Mouse (Mus musculus) left cerebral cortex, postnatal 4 days (tissue): ENCODE measurements around the gene Sigmar1. TPM values are rescaled to one million over a fixed set of nuclear protein-coding genes. Genes with fewer than 3 reads are reported as not detected.
A peak's percentile ranks its signal among the peaks of the same experiment; 100 is the strongest.
"Not testable (repeated sequence)": the region's sequence is repeated elsewhere in the genome, so short reads cannot be mapped to it uniquely, and the experiment has no call there.

Experiments used
- DNase-seq: peaks from one replicate; pipeline ENCODE4 v3.0.0-alpha.2; 2022
- intact Hi-C: fragments of 180-260 bp; cut with DNase I; formaldehyde crosslinking; loops from one replicate; pipeline ENCODE4 v1.15.1; 2025
- total RNA-seq, 2 experiments: library from RNA; stranded (reverse); gene quantifications; 2 replicates each; pipeline ENCODE4 v1.2.3; 2021

Sigmar1 gene
- 10 to 100 TPM; 45.7 to 49.7 TPM for total RNA-seq

- DNase-seq: peak; percentile 87
- intact Hi-C loops: no loop called here
Observed at GRCm38 (mm10) chr4:41755338-41756305, at the start of gene Sigmar1. Gene Sigmar1 (minus strand): TSS chr4:41756157.

- intact Hi-C loops, DNase-seq: not testable (repeated sequence)
Observed at GRCm38 (mm10) chr4:41783197-41783596, 27.2 kb upstream of the Sigmar1 start.

GRCm38 (mm10) chr4:41782711-41783110, 26.8 kb upstream of the Sigmar1 start:
- DNase-seq, intact Hi-C loops: not testable (repeated sequence)

- not testable (repeated sequence) for DNase-seq
Observed at GRCm38 (mm10) chr4:41781748-41782485, 26.0 kb upstream of the Sigmar1 start.

GRCm38 (mm10) chr4:41781271-41781670, 25.3 kb upstream of the Sigmar1 start:
- DNase-seq, intact Hi-C loops: not testable (repeated sequence)

More at GRCm38 (mm10) chr4:41781748-41782485, 26.0 kb upstream of the Sigmar1 start:
- intact Hi-C loops: not testable (repeated sequence)

GRCm38 (mm10) chr4:41775840-41776239, 19.9 kb upstream of the Sigmar1 start:
- DNase-seq, intact Hi-C loops: not testable (repeated sequence)

GRCm38 (mm10) chr4:41774506-41774905, 18.5 kb upstream of the Sigmar1 start:
- not testable (repeated sequence) for DNase-seq

GRCm38 (mm10) chr4:41774002-41774401, 18.0 kb upstream of the Sigmar1 start, which contains the start of gene Ccl27a:
Gene Ccl27a (minus strand): TSS chr4:41774247.
- peak; percentile 81 for DNase-seq
- intact Hi-C loops: not testable (repeated sequence)

More at GRCm38 (mm10) chr4:41774506-41774905, 18.5 kb upstream of the Sigmar1 start:
- intact Hi-C loops: not testable (repeated sequence)

- intact Hi-C loops: not testable (repeated sequence)
- peak; percentile 66 for DNase-seq
Observed at GRCm38 (mm10) chr4:41773502-41773901, 17.5 kb upstream of the Sigmar1 start.

- DNase-seq, intact Hi-C loops: not testable (repeated sequence)
Observed at GRCm38 (mm10) chr4:41772946-41773345, 17.0 kb upstream of the Sigmar1 start.

GRCm38 (mm10) chr4:41767301-41767700, 11.3 kb upstream of the Sigmar1 start:
- DNase-seq, intact Hi-C loops: not testable (repeated sequence)

- DNase-seq, intact Hi-C loops: not testable (repeated sequence)
Observed at GRCm38 (mm10) chr4:41763176-41763575, 7.2 kb upstream of the Sigmar1 start.

- peak; percentile 87 for DNase-seq
Observed at GRCm38 (mm10) chr4:41762688-41763114, 6.7 kb upstream of the Sigmar1 start.

GRCm38 (mm10) chr4:41762099-41762687, 6.2 kb upstream of the Sigmar1 start:
- intact Hi-C loops: no loop called here
- DNase-seq: peak; percentile 51

More at GRCm38 (mm10) chr4:41762688-41763114, 6.7 kb upstream of the Sigmar1 start:
- intact Hi-C loops: not testable (repeated sequence)

GRCm38 (mm10) chr4:41761680-41762079, 5.7 kb upstream of the Sigmar1 start:
- intact Hi-C loops: no loop called here
- DNase-seq: no peak

GRCm38 (mm10) chr4:41760911-41761310, 5.0 kb upstream of the Sigmar1 start:
- DNase-seq: no peak
- intact Hi-C loops: no loop called here

- intact Hi-C loops: no loop called here
- peak; percentile 96 for DNase-seq
Observed at GRCm38 (mm10) chr4:41760288-41760721, 4.3 kb upstream of the Sigmar1 start.

GRCm38 (mm10) chr4:41759656-41760287, 3.8 kb upstream of the Sigmar1 start:
- intact Hi-C loops: no loop called here
- no peak for DNase-seq

GRCm38 (mm10) chr4:41759206-41759605, 3.2 kb upstream of the Sigmar1 start:
- peak; percentile 55 for DNase-seq
- intact Hi-C loops: no loop called here

- intact Hi-C loops: no loop called here
Observed at GRCm38 (mm10) chr4:41758701-41759100, 2.7 kb upstream of the Sigmar1 start.

More at GRCm38 (mm10) chr4:41758701-41759100, 2.7 kb upstream of the Sigmar1 start:
- no peak for DNase-seq
